Mouse (Mus musculus): ENCODE data around the gene Calm4.

GRCm38 (mm10) chr13:3831994-3832393 lies 5.6 kb upstream of the Calm4 start:
- TF ChIP-seq CTCF (IDR thresholded peaks at IDR 0.05; ENCODE audit: control insufficient read depth, insufficient read depth, insufficient read length), result no peak
- no peak for TF ChIP-seq MAX (IDR thresholded peaks at IDR 0.05)
- TF ChIP-seq USF1 (IDR thresholded peaks at IDR 0.05; ENCODE audit: low read depth), result no peak
- no peak for TF ChIP-seq MYOD1 (IDR thresholded peaks at IDR 0.05; ENCODE audit: control insufficient read depth, insufficient read length, low read depth)

Measured in C2C12 (cell line).